Mouse (Mus musculus) hindbrain, embryonic 11.5 days (tissue): ENCODE measurements around the gene Proca1. TPM values are rescaled to one million over a fixed set of nuclear protein-coding genes. Genes with fewer than 3 reads are reported as not detected.
A peak's percentile ranks its signal among the peaks of the same experiment; 100 is the strongest.

Source experiments
- ATAC-seq: fragments of 200-750 bp; cut with Nextera tagmentation; 2 replicates; pipeline ENCODE4 v1.8.0; 2017; ENCODE audit warnings: mild to moderate bottlenecking, moderate TSS enrichment, moderate library complexity; ENCODE audit not compliant: low FRiP score
- DNase-seq: peaks from one replicate; pipeline ENCODE4 v3.0.0-alpha.2; 2015; ENCODE audit warnings: low spot score
- H3K27ac ChIP-seq: fragments of 300-500 bp; sonication (generic); 2 replicates; pipeline ENCODE4 v1.5.1; 2014; ENCODE audit warnings: mild to moderate bottlenecking, low read depth, low read length
- H3K27me3 ChIP-seq: fragments of 300-500 bp; sonication (generic); 2 replicates; pipeline ENCODE4 v1.6.1; 2014; ENCODE audit warnings: mild to moderate bottlenecking, low read length, moderate library complexity, mixed read lengths; ENCODE audit not compliant: control insufficient read depth, insufficient read depth
- H3K36me3 ChIP-seq: fragments of 300-500 bp; sonication (generic); 2 replicates; pipeline ENCODE4 v1.6.1; 2014; ENCODE audit warnings: mild to moderate bottlenecking, low read length, moderate library complexity, mixed read lengths; ENCODE audit not compliant: control insufficient read depth, insufficient read depth
- H3K4me1 ChIP-seq: fragments of 300-500 bp; sonication (generic); replicated peaks from 2 replicates; pipeline ENCODE4 v1.6.1; 2014; ENCODE audit warnings: low read length, mixed read lengths; ENCODE audit not compliant: control insufficient read depth, insufficient read depth
- H3K4me2 ChIP-seq: fragments of 300-500 bp; sonication (generic); replicated peaks from 2 replicates; pipeline ENCODE4 v1.6.1; 2014; ENCODE audit warnings: mild to moderate bottlenecking, low read depth, low read length
- H3K4me3 ChIP-seq: fragments of 300-500 bp; sonication (generic); 2 replicates; pipeline ENCODE4 v1.5.1; 2014; ENCODE audit warnings: low read depth, low read length
- H3K9ac ChIP-seq: fragments of 300-500 bp; sonication (generic); 2 replicates; pipeline ENCODE4 v1.6.1; 2014; ENCODE audit warnings: low read depth, low read length
- H3K9me3 ChIP-seq: fragments of 300-500 bp; sonication (generic); 2 replicates; pipeline ENCODE4 v1.6.1; 2016; ENCODE audit warnings: low read length; ENCODE audit not compliant: control insufficient read depth
- WGBS: fragments of 180-500 bp; shearing (Covaris S2); extraction: QIAGEN DNeasy Blood & Tissue Kit; methylation state at CpG from one replicate; pipeline ENCODE4 v1.1.7; 2014; 5-methylcytosine and 5-hydroxymethylcytosine counted together
- polyA plus RNA-seq: library from polyadenylated mRNA; unstranded; fragments of >200 nt; fragmentation: Nextera tagmentation; extraction: Ambion mirVana; gene quantifications from 2 replicates; pipeline ENCODE4 v1.2.1, GENCODE M21; 2014

Proca1 gene
- polyA plus RNA-seq, 1 experiment from 2014 or later = 1.0 TPM

GRCm38 (mm10) chr11:78168541-78169468 is 24.4 kb upstream of the Proca1 start:
- DNase-seq (no peak), ATAC-seq (no peak)
- no peaks in the 10 kb centered on the region for H3K36me3 ChIP-seq
- no peak overlapping the region for H3K4me2 ChIP-seq
- no peak overlapping the region for H3K27ac ChIP-seq
- no peaks in the 10 kb centered on the region for H3K27me3 ChIP-seq
- H3K4me3 ChIP-seq = no peak overlapping the region
- no peak overlapping the region for H3K9ac ChIP-seq
- 63% methylated on average over 19 of the region's 19 CpGs for WGBS
- no peaks in the 10 kb centered on the region for H3K9me3 ChIP-seq
- H3K4me1 ChIP-seq = no peaks in the 10 kb centered on the region

GRCm38 (mm10) chr11:78170306-78170705 is 22.9 kb upstream of the Proca1 start:
- Histone ChIP-seq H3K9me3 (no peaks in the 10 kb centered on the region), H3K4me1 (no peaks in the 10 kb centered on the region), H3K36me3 (no peaks in the 10 kb centered on the region), H3K4me3 (no peak overlapping the region), H3K4me2 (no peak overlapping the region), H3K27me3 (no peaks in the 10 kb centered on the region), H3K27ac (no peak overlapping the region), H3K9ac (no peak overlapping the region)
- DNase-seq = no peak
- ATAC-seq = no peak
- WGBS = 92% methylated on average over 15 of the region's 15 CpGs

- Histone ChIP-seq H3K4me3 (no peak overlapping the region), H3K27me3 (no peaks in the 10 kb centered on the region), H3K4me1 (no peaks in the 10 kb centered on the region), H3K9me3 (no peaks in the 10 kb centered on the region), H3K27ac (no peak overlapping the region), H3K9ac (no peak overlapping the region), H3K4me2 (no peak overlapping the region), H3K36me3 (no peaks in the 10 kb centered on the region)
- DNase-seq = no peak
- 68% methylated on average over 4 of the region's 4 CpGs for WGBS
- ATAC-seq = no peak
These were observed 21.9 kb upstream of the Proca1 start for GRCm38 (mm10) chr11:78171328-78171727.

GRCm38 (mm10) chr11:78172034-78172747 is 21.0 kb upstream of the Proca1 start:
- no peak overlapping the region for H3K4me3 ChIP-seq
- no peak for ATAC-seq
- H3K4me1 ChIP-seq = peaks cover 3% of the 10 kb centered on the region; the same call in 1 of the 2 replicates
- H3K4me2 ChIP-seq = no peak overlapping the region
- H3K27ac ChIP-seq = no peak overlapping the region
- no peak for DNase-seq
- no peak overlapping the region for H3K9ac ChIP-seq
- 81% methylated on average over 16 of the region's 16 CpGs for WGBS
- no peaks in the 10 kb centered on the region for H3K9me3 ChIP-seq
- no peaks in the 10 kb centered on the region for H3K36me3 ChIP-seq
- H3K27me3 ChIP-seq = no peaks in the 10 kb centered on the region

DNA sequence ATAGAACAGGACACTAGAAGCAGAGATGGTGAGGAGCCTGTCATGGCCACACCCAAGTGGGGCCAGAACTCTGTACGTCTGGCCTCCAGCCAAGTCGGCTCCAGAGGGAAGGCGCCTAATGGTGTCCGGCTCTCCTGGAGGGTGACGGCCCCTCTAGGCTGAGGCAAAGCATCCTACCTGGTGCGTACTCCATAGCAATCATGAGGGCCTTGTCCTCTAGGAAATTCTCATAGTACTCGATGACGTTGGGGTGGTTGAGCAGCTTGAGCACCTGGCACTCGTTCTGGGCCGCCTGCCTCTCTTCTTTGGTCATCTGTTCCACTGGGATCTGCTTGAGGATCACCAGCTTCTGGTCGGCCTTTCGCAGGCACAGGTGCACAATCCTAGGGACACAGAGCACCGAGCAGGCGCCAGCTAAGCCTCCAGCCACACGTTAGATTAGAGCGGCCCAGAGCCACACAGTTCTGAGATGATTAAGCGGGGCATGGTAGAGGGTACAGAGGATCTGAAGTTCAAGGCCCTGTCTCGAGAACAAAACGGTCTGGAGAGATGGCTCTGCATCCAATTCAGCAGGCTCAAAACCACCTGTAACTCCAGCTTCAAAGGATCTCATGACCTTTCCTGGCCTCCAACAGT is 20.3 kb upstream of the Proca1 start:
- Histone ChIP-seq H3K36me3 (no peaks in the 10 kb centered on the region), H3K4me2 (no peak overlapping the region), H3K9ac (no peak overlapping the region), H3K9me3 (no peaks in the 10 kb centered on the region), H3K4me1 (peaks cover 8% of the 10 kb centered on the region; the same call in 1 of the 2 replicates), H3K4me3 (no peak overlapping the region), H3K27me3 (no peaks in the 10 kb centered on the region), H3K27ac (no peak overlapping the region)
- ATAC-seq = no peak
- WGBS = 87% methylated on average over 19 of the region's 19 CpGs
- no peak for DNase-seq

DNA sequence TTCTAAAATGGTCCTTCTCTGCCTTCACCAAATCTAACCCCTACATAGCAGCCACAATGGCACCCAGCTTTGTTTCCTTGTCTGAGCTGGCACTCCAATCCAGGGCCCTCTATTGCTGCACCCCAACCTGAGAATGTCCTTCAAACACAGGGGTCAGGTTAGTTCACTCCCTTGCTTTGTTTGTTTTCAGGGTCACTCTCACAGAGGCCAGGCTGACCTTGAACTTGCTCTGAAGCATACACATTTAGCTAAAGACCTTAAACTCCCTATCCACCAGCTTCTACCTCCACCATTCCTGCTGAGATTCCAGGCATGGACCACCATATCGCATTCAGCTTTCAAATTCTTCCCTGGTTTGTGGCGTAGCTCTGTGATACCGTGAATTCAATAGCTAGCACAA is 18.7 kb upstream of the Proca1 start:
- Histone ChIP-seq H3K27me3 (no peaks in the 10 kb centered on the region), H3K4me3 (no peak overlapping the region), H3K9me3 (no peaks in the 10 kb centered on the region), H3K9ac (no peak overlapping the region), H3K36me3 (no peaks in the 10 kb centered on the region), H3K4me2 (no peak overlapping the region), H3K27ac (no peak overlapping the region), H3K4me1 (peaks cover 18% of the 10 kb centered on the region)
- ATAC-seq (no peak), DNase-seq (no peak)
- 91% methylated on average over 3 of the region's 3 CpGs for WGBS

DNA sequence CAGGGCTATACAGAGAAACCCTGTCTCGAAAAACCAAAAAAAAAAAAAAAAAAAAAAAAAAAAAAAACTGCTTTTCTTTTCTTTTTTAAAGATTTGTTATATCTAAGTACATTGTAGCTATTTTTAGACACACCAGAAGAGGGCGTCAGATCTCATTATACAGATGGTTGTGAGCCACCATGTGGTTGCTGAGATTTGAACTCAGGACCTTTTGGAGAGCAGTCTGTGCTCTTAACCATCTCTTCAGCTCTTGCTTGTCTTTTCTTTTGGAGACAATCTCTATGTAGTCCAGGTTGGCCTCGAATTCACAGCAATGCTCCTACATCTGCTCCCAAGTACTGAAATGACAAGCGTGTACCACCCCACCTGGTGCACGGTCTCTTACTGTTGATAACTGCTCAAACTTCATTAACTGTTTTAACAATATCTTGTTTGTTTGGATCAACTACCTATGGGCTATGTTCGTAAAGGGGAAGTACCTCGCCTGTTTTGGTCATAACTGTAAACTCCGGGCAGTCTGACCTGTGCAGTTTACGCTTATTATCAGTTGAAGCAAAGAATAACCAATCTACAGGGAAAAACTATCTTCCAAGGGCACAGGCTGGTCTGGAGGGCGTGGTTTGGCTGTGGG is 17.3 kb upstream of the Proca1 start:
- no peaks in the 10 kb centered on the region for H3K9me3 ChIP-seq
- DNase-seq = no peak
- H3K36me3 ChIP-seq = peaks cover 5% of the 10 kb centered on the region; the same call in 1 of the 2 replicates
- H3K4me1 ChIP-seq = peaks cover 22% of the 10 kb centered on the region
- H3K4me2 ChIP-seq = peak overlapping the region; percentile 91
- ATAC-seq = no peak; the same call in 1 of the 2 replicates
- WGBS = 5% methylated on average over 9 of the region's 10 CpGs
- H3K27me3 ChIP-seq = no peaks in the 10 kb centered on the region
- 0 out of 2 replicates have a peak overlapping the region, but pooled peaks have one; percentile 25 for H3K27ac ChIP-seq
- H3K4me3 ChIP-seq = peak overlapping the region; percentile 53
- H3K9ac ChIP-seq = peak overlapping the region; percentile 50; the same call in 1 of the 2 replicates

DNA sequence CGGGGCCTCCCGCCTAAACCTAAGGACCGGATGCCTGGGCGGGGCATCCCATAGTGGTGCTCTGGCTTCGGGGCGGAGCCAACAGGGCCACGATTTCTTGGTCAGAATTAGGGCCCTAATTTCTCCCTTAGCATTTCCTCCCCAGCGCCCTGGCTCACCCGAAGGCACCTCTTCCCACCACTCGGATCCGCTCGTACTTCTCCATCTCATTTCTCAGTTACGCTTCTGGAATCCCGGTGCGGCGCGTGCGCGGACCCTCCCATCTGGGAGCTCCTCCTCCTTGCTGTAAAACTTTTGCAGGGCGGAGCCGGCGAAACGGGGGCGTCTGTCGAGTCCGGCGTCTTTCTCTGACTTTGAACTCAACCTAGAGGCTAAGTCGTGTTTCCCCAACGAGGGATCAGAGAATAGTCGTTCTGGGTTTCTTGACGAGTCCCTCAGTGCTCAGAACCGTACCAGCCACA is 16.8 kb upstream of the Proca1 start, which contains the start of the genes Nek8 and Tlcd1:
TSS of gene Nek8 (minus strand) at position 274 of the 461 bp plus-strand sequence.
TSS of gene Tlcd1 (plus strand) at position 310 of the 461 bp plus-strand sequence.
- ATAC-seq (peak; percentile 62), DNase-seq (peak; percentile 95)
- peaks cover 9% of the 10 kb centered on the region; the same call in 1 of the 2 replicates for H3K36me3 ChIP-seq
- H3K27ac ChIP-seq = 0 out of 2 replicates have a peak within 1 kb of the TSS, but pooled peaks have one; percentile 25
- H3K4me3 ChIP-seq = peak within 1 kb of the TSS; percentile 53
- H3K4me1 ChIP-seq = peaks cover 22% of the 10 kb centered on the region
- under 1% methylated on average over 32 of the region's 32 CpGs for WGBS
- H3K4me2 ChIP-seq = peak within 1 kb of the TSS; percentile 91
- peak within 1 kb of the TSS; percentile 50 for H3K9ac ChIP-seq
- H3K27me3 ChIP-seq = no peaks in the 10 kb centered on the region
- H3K9me3 ChIP-seq = no peaks in the 10 kb centered on the region
